Mouse (Mus musculus): ENCODE measurements around the gene AL732309.1. TPM values are rescaled to one million over a fixed set of nuclear protein-coding genes. Genes with fewer than 3 reads are reported as not detected.
A peak's percentile ranks its signal among the peaks of the same experiment; 100 is the strongest.

The AL732309.1 gene
- 1 to 10 TPM; 1.3 to 1.8 TPM for total RNA-seq (2021)

DNA sequence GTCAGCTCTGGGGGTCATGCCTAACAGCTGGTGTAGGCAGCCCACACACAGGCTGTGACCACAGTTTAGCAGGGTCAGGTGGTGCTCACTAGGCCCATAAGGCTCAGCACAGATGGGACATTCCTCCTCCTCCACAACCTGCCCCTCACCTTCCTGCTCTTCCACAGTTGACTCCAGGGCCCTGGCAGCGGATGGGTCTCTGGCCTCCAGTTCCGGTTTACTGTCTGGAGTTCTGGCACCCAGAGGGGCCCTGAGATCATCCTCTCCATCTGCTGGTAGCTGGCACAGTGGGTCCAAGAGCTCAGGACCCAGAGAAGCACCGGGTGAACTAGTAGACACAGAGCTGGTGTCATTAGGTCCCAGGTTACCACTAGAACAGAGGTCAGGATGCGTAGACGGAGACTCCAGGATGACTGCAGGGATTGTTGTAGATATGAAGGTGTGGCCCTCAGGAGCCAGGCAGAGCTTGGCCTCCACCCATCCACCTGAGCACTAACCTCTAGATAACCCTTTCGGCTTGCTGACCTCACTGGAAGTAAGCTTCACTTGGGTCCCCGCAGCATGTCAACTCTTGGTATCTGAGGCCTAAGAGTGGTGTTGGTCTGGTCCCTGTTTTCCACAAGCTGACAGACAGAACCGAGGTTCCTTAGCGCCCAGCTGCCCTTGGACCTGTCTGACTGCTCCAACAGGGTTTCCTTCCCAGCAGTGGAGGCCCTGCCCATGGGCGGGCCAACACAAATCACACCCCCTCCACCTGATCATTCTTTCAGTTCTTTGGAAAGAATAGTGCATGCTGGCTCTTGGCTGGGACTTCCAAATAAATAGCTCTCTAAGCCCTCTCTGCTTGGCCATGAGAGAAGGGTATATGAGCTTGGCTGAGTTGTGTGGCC, at the start of gene AL732309.1:
Gene AL732309.1, minus strand, starts transcription at position 681 of the 890 bp plus-strand sequence.
- no peak for DNase-seq

DNA sequence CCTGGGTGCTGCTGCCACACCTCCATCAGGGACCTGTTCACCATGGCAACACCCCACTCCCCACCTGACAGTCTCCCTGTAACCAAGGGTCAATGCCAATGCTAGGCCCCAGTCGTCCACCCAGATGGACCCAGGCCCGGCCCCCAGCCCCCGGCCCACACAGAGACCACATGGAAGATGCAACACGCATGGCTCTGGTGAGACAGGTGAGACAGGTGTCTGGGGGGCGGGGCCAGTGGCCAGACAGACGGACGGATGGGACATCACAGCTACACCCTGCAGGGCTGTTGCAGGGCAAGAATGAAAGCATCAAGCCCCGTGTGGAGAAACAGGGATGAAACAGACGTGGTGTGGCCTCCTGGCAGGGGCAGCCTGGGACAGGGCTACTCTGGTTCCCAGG, 47.0 kb upstream of the AL732309.1 start:
- no peak for DNase-seq

GRCm38 (mm10) chr2:25292856-25293255, 46.2 kb upstream of the AL732309.1 start:
- peak; percentile 87 for DNase-seq

GRCm38 (mm10) chr2:25292054-25292544, 45.4 kb upstream of the AL732309.1 start:
- no peak for DNase-seq

- DNase-seq = no peak
Measured at GRCm38 (mm10) chr2:25291184-25292053, 44.8 kb upstream of the AL732309.1 start.

DNA sequence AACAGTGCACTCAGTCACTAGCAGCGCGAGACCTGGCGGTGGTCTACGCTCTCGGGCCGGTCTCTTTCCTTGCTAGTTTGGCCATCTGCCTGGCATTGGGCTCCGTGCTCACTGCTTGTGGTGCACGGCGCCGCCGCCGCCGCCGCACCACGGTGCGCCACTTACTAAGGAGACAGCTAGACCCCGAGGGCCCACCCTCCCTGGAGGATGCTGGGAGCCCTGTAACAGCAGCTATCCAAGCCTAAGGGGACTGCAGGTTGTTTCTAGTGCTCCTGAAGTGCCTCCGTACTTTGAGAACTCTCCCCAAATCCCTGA, 44.1 kb upstream of the AL732309.1 start:
- DNase-seq = no peak

- no peak for DNase-seq
Measured at GRCm38 (mm10) chr2:25290101-25290815, 43.6 kb upstream of the AL732309.1 start.

- DNase-seq = peak; percentile 69
Measured at GRCm38 (mm10) chr2:25289651-25290050, 43.0 kb upstream of the AL732309.1 start, which contains the start of gene Lrrc26. TSS of gene Lrrc26 (plus strand) at chr2:25289915.

- DNase-seq = no peak
Measured at GRCm38 (mm10) chr2:25288734-25289345, 42.2 kb upstream of the AL732309.1 start.

- DNase-seq = no peak
Measured at GRCm38 (mm10) chr2:25287927-25288649, 41.4 kb upstream of the AL732309.1 start, which contains the start of gene Tmem210. TSS of gene Tmem210 (plus strand) at chr2:25288145.

- DNase-seq = peak; percentile 30
Measured at GRCm38 (mm10) chr2:25286837-25287636, 40.4 kb upstream of the AL732309.1 start.

DNA sequence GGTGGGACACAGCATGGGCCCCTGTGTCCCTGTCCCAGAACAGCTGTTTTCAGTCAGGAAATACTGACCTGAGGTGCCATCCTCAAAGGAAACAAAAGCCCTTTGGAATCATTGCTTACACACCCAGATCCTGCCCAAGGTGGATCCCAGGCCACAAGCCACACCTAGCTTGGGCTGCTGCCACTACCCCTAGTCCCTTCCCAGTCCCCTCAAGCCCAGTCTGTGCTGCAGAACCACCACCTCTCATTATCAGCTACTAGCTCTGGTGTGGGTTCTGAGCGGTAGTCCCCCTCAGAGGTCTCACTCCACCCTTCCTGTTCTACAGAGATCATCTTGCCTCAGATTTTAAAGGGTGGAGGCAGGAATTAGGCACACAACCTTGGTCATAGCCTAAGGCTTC, 39.7 kb upstream of the AL732309.1 start:
- DNase-seq = no peak

DNA sequence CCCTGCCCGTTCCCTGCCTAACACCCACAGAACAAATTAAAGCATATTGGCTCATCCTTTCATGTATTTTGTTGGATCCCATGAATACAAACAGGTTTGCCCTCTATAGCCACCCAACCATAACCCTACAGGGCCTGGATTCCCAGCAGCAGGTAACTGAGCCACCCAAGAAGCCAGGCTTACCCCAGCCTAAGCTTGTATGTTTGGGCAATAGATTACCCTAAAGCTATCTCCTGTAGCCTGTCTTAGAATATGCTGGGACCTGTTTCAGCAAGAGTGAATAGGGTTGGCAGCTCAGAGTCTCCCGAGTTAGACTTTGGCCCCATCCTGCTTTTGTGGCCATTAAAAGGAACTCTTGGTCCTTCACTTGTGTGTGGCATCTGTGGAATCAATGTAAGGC, 38.9 kb upstream of the AL732309.1 start:
- no peak for DNase-seq

DNA sequence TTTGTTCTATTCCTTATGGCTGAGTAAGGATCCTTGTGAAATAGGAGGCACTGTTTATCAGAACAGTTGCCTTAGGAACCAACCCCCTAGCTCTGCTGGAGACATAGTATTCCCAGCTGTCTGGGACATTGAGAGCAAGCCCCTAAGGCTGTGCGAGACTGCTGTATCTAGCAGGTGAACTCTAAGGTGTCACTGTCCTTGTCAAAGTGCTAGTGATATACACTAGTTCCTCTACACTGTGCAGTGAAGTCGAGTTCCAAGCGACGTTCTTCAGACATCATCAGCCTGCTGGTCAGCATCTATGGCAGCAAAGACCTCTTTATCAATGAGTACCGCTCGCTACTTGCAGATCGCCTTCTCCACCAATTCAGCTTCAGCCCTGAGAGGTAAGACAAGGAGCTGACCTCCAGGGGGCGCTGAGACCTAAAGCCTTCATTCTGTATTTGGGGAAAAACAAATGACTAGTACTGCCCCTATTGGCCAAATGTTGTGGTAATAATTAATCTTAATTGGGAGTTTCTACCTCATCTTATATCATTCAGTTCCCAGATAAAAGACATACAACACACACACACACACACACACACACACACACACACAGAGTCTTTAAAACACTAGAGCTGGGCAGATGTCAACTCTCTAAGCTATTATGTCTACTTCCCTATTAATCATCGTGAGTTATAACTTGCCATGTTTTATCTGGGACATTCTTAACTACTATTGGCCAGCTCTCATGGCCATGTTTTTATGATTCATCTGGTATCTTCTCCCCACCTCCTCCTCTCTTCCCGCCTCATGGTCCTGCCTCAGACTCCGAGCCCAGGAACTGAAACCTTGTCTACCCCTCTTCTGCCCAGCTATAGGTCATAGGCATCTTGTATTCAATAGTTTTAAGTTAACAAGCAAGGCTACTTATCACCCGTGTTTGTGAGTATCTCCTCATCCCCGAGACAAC, 32.5 kb upstream of the AL732309.1 start:
- DNase-seq = peak; percentile 91

DNA sequence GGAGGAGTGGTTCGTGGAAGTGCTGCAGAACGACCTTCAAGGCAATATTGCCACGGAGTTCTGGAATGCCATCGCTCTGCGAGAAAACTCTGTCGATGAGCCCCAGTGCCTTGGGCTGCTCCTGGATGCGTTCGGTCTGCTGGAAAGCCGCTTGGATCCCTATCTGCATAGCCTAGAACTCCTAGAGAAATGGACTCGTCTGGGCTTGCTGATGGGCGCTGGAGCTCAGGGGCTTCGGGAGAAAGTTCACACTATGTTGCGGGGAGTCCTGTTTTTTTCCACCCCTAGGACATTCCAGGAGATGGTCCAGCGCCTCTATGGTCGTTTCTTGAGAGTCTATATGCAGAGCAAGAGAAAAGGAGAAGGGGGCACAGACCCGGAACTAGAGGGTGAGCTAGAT, 26.3 kb upstream of the AL732309.1 start:
- no peak for DNase-seq

- no peak for DNase-seq
Measured at GRCm38 (mm10) chr2:25272515-25272914, 25.9 kb upstream of the AL732309.1 start.

DNA sequence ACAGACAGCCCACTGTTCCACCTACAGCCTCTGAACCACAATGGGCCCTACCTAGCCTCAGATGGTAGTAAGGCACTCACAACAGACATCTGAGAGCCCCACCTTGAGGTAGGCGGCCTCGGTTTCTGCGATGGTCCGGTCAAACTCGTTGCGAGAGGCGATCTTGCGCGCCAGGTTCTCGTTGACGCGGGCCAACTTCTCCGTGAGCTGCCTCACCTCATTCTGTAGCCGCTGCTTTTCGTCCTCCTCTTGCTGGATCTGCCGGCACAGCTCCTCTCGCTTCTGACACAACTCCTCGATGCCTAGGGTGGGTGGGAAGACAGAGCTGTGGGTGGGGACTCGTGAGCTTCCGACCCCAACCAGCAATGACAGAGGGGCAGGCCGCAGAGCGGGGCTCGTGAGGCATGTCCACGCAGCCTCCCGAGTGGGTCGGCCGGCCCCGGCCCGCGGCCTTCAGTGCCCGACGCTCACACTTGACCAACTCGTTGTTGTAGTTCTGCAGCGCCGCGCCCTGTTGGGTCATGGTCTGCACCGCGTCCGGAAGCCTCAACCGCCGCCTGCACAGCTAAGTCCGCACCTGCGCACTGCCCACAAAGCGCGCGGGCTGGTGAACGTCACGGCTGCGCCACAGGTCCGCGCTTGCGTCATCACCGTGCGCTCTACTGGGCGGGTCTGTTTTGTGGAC, 25.3 kb upstream of the AL732309.1 start, which contains the start of the genes Ssna1 and Anapc2:
Gene Ssna1, minus strand, starts transcription at position 612 of the 685 bp plus-strand sequence.
Gene Anapc2, plus strand, starts transcription at position 652 of the 685 bp plus-strand sequence.
- DNase-seq = peak; percentile 98

- no peak for DNase-seq
Measured at GRCm38 (mm10) chr2:25267746-25268309, 21.2 kb upstream of the AL732309.1 start.

Data from heart, postnatal 4 days (tissue).